Mouse (Mus musculus): ENCODE measurements around the gene Larp4b.

Larp4b gene

GRCm38 (mm10) chr13:9122045-9122444 lies 28.4 kb downstream of the Larp4b start:
- no peak for DNase-seq (ENCODE audit: low read depth)

DNA sequence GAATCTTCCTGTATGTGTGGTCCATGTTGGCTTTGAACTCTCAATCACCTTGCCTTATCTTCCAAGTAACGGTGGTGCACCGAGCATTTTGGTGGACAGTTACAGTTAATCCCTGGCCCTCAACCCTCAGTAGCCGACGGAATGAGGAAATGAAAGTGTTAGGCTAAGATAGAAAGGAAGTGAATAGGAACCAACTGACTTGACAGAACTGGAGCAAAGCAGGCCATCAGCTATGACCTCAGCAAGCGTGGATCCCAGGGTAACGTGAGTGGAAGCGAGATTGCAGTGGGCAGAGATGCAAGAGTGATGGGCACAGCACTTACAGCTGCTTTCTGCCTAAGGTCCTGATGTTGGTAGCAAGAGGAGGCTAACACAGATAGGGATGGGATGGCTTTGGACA lies 31.5 kb downstream of the Larp4b start:
- peak; percentile 15 for DNase-seq (ENCODE audit: low read depth)

DNA sequence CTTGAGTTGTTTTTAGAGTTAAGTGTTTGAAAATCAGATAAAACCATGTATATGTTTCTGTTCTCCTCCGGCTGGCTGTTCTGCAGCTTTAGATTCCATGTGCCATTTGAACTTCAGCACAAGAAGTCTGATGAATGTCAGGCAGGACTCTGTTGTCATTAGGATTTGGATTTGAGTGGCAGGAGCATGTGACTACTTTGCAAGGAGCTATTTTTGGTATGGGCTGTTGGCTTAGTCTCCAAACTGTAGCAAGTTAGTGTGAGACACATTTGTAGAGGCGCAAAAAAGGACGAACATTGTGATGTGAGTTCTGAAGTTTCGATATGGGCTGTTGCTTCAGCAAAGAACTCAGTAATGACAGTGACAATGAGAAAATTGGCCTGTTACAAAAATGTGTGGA lies 34.0 kb downstream of the Larp4b start:
- DNase-seq (ENCODE audit: low read depth): no peak

- DNase-seq (ENCODE audit: low read depth): peak; percentile 64
Observed at GRCm38 (mm10) chr13:9128707-9129314, 35.1 kb downstream of the Larp4b start.

DNA sequence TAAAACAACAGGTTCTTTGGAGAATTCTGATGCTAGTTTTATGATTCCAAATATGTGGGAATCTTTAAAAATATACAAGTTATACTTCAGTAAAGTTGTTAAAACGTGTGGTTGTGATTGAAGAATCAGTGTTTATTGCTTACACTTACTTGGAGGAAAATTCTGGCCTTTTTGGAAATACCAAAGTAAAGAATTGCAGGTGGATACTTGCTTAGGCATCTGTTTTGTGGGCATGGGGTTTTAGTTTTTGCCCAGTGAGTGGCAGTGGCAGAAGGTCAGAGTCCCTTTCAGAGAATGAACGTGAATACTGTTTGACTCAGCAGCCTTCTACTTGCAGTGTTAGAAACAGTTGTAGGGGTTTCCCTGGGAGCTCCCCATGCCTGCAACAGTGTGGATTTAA lies 40.7 kb downstream of the Larp4b start:
- no peak for DNase-seq (ENCODE audit: low read depth)

DNA sequence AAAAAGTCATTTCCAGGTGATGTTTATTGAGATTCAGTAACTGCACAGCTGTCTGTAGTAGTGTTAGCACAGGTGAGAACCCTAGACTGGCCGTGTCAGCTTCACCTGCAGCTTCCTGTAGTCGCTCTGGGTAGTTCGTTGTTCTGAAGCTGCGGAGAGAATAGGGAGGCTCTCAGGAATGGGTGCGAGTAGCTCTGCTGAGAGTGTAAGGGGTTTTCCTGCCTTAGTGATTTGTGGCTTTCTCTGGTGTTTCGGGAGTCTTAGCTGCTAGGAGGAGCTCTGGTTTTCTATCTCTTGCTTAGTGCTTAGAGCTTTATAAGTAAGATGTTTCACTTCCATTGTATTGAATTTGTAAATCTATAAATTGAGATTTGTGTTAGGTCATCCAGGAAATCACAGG lies 42.4 kb downstream of the Larp4b start:
- no peak for DNase-seq (ENCODE audit: low read depth)

GRCm38 (mm10) chr13:9136733-9137132 lies 43.1 kb downstream of the Larp4b start:
- peak; percentile 51 for DNase-seq (ENCODE audit: low read depth)

DNA sequence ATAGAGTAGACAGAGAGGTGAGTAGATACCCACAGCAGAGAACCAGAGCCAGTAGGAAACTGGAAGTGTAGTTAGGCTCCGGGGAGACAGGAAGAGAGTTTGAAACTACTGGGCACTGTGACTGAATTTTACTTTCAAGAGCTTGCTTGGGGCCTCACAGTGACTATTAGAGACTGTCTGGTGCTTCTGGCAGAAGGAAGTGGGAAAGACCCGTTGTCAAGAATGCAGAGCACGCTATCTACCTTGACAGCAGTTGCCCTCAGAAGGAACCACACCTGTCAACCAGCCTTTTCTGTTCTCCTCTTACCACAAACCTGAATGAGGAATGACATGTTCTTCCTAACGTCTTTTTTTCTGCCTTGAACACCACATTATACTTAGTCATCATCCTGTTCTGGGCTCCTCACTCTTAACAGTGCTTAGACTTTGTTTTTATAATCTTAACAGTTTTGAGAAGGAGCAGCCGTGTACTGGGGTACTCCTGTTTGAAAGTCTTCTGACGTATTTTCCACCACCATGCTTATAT lies 45.8 kb downstream of the Larp4b start:
- peak; percentile 90 for DNase-seq (ENCODE audit: low read depth)

DNA sequence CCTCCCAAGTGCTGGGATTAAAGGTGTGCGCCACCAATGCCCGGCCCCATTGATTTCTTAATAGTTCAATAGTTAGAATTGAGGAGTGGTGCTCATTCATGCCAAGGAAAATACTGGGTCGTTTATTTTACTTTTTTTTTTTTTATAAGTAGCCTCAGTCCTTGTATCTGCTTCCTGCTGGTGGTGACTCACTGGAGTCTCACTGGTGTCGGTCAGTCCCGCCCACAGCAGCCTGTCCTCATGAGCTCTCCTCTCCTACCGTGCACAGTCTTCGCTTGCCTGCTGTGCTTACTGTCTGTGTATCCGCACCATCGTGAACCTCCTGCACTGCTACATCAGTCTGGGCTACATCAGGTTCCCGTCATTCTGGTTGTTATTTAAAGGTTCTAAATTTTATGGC lies 46.5 kb downstream of the Larp4b start:
- DNase-seq (ENCODE audit: low read depth): peak; percentile 94

- no peak for DNase-seq (ENCODE audit: low read depth)
Observed at GRCm38 (mm10) chr13:9142371-9142770, 48.7 kb downstream of the Larp4b start.

DNA sequence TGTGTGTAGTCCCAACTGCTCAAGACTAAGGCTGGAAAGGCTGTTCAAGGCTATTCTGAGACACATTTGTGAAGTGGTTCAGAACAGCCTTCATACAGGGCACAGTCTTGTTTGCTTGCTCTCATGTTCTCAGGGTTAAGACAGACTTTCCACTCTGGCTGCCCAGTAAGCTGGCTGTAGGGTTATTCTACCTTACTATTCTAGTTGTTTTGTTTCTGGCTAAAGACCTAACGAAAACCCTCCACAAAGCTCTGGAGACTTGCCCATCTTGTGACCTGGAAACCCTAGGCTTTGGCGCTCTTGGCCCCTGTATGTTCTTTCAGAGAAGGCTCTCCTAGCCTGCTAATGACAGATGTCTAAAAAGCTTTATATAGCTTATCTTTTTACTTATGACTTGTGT lies 55.1 kb downstream of the Larp4b start:
- DNase-seq (ENCODE audit: low read depth): no peak

DNA sequence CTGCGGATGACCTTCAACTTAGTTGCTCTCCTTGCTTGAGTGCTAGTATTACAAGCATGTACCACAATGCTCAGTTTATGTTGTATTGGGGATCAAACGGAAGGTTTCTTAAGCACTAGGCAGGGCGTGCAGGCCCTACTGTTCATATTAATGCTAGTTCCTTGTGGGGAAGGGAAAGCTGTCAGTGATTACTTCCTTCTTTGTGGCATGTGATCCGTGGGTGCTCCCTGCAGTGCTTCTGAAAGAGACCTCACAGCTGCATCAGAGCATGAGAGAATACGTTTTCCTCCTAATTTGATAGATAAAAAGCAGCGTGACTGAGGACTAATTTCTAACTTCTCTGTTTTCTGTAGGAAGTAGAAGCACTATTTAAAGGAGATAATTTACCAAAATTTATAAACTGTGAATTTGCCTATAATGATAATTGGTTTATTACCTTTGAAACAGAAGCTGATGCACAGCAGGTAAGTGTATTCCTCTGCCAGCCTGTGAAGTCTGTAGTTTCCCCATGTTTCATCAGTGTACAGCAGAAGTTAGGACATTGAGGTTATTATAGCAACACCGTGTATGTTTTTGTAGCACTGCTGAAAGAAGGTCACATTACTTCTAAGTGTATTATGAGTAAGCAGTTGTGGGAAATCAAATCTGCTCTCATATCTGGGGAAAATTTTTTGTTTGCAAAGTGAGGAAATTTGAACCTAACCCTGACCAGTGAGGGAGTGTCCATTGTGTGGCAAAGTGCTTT lies 56.0 kb downstream of the Larp4b start:
- peak; percentile 31 for DNase-seq (ENCODE audit: low read depth)

DNA sequence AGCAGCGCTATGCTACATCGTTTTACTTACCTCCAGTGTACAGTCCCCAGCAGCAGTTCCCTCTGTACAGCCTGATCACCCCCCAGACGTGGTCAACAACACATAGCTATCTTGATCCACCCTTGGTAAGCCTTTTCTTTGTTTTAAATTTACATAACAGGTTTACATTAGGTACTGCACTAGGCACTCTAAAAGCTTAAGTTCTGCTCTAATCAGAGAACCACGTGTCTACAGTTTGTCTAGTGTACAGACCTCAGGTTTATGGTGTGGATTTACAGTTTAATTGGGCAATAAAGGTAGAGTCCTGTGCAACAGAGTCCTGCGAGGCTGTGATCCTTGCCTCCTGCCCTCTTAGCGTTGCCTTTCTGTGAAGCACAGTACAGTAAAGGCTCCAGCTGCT lies 57.4 kb downstream of the Larp4b start:
- DNase-seq (ENCODE audit: low read depth): no peak

- DNase-seq (ENCODE audit: low read depth): no peak
Observed at GRCm38 (mm10) chr13:9151619-9152018, 57.9 kb downstream of the Larp4b start.

GRCm38 (mm10) chr13:9152267-9152666 lies 58.6 kb downstream of the Larp4b start:
- DNase-seq (ENCODE audit: low read depth): peak; percentile 28

GRCm38 (mm10) chr13:9153803-9154202 lies 60.1 kb downstream of the Larp4b start:
- DNase-seq (ENCODE audit: low read depth): no peak

DNA sequence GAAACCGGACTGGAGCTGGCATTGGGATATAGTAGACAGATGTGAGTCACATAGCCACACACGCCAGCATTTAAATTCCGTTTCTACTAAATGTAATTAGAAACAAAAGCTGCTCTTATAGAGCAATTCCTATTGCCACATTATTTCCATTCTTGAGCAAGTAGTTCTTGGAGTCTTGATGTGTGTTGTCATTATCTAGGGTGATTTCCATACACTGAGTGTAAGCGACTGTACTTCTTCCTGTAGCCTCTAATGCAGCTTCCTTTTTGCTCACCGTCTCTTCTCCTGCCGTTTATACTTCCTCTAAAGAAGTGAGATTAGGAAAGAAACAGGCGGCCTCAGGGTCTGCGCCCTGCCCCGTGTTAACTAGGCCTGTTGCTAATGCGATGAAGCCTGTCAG lies 65.6 kb downstream of the Larp4b start:
- DNase-seq (ENCODE audit: low read depth): peak; percentile 78

DNA sequence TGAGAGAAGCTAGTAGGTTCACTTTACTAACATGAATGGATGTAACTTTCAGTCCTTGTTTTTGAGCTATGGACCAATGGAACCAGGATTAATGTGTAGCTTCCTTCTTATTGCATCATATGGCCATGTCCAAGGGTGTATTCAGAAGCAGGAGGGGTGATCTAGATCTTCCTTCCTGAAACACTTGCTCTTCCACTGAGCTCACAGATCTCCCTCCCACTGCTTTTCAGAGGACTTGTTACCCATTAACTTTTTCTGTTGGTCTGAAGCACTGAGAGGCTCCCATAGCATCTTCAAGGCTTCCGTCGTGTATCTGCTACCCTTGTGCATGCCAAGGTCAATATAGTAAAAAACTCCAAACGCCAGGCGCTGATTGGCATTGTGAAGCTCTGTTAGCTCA lies 69.2 kb downstream of the Larp4b start:
- DNase-seq (ENCODE audit: low read depth): no peak

GRCm38 (mm10) chr13:9167842-9168241 lies 74.2 kb downstream of the Larp4b start:
- no peak for DNase-seq (ENCODE audit: low read depth)

DNA sequence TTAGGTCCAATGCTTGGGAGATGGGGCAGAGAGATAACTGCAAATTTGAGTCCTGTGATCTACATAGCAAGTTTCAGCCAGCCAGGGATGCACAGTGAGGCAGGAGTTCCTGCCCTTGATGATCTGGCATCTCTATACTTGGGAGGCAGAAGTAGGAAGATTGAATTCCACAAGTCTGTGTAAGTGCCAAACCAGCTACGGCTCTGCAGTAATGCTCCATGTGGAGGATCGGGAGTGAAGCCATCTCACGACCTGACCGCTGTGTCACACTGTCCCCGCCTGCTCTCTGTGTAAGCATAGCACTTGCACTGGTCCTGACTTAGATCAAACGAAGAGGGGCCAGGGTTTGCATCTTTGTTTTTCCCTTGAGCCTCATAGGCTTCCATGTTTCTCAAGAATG lies 75.9 kb downstream of the Larp4b start:
- DNase-seq (ENCODE audit: low read depth): no peak

DNA sequence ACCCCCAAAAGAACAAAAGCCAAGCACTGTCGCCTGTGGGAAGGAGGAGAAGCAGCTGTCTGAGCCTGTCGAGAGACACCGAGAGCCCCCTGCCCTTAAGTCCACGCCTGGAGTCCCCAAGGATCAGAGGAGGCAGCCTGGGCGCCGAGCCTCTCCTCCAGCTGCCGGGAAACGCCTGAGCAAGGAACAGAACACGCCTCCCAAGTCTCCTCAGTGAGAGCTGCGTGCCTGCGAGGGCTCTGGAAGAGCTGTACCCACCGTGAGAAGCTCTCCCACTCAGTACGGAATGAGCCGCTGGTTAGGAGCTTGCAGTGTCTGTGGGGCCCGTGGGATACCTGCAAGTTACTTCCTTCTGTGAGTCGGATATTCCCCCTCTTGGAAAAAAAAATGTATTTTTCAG lies 77.0 kb downstream of the Larp4b start:
- no peak for DNase-seq (ENCODE audit: low read depth)

DNA sequence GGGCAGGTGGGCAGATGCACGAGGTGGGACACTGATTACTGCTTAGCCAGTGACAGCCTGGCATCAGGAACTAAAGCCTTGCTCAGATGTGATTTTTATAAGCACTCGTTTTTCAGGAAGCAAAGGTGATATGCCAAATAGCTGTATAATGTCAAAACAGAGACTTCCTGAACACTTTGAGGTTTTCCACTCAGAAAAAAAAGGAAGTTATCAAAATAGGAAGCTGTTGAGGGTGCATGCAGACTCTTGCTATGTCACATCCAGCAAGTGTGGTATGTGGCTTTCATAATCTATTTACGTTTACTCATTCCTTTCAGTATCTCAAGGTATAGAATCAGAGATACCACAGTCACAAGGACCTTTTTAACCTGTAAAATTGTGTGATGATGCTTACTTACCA lies 79.7 kb downstream of the Larp4b start:
- peak; percentile 79 for DNase-seq (ENCODE audit: low read depth)

DNA sequence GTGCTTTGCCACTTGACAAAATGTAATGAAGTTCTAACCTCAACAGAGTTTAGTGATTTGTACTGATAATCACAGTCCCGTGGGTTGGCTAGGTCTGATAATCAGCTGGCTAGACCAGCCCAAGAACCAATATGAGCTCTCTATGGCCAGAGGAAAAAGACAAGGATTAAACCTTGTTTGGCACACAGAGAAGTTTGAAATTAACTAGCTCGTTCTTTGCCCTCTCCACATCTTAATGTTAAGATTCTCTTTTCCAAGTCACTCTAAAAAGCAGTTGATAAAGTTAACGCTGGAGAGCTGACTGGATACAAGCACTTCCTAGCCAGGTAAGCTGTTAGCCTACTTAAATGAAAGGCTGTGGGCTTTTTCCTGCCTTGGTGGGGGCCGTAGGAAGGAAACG lies 81.5 kb downstream of the Larp4b start:
- DNase-seq (ENCODE audit: low read depth): no peak

- DNase-seq (ENCODE audit: low read depth): no peak
Observed at GRCm38 (mm10) chr13:9178270-9178669, 84.6 kb downstream of the Larp4b start.

All from 416B (cell line).